21 mouse cellular contexts compared by ENCODE assay signal in genomic region chr16:34344895-34345876, GRCm38 (mm10).
DNase-seq lines count a peak whose midpoint lies in the region; ATAC-seq and TF ChIP-seq lines count a peak whose summit lies in the region.
"Had no signal": no experiment of that assay in that cellular context is flagged by ENCODE, and none has a peak within 500 bp of the region (broad histone marks: within the 10 kb centered on the region; RNA-seq: fewer than 3 reads in every experiment).

No protein-coding gene starts in this region.

- H3ac ChIP-seq in myocyte (ENCODE audit: control insufficient read depth, insufficient read length): no peak overlapping the region

- peak; percentile 32 for DNase-seq in heart, postnatal 4 days
- DNase-seq in heart, postnatal 14 days: no peak
- DNase-seq in left cerebral cortex, postnatal 4 days: peak; percentile 47
- no peak for DNase-seq in left cerebral cortex, postnatal 14 days (ENCODE audit: low spot score in 2 of 2)
- no peak for DNase-seq in intestine, embryonic 14.5 days (ENCODE audit: low spot score)
- no peak for DNase-seq in layer of hippocampus, adult 9-10 months (ENCODE audit: low spot score)
- DNase-seq in adrenal gland, postnatal 14 days: no peak
- DNase-seq: cerebellum, adult 8-10 months; gastrocnemius, postnatal 10 days; liver, embryonic 13.5 days; thymus, postnatal 36 days had no signal

- no peaks in the 10 kb centered on the region for H3K79me2 ChIP-seq in myocyte (ENCODE audit: control insufficient read depth, insufficient read depth)

- no peak overlapping the region for H3K9ac ChIP-seq in intestine, embryonic 14.5 days (ENCODE audit: low read length)
- H3K9ac ChIP-seq: forebrain, embryonic 12.5 days; hindbrain, embryonic 13.5 days; limb, embryonic 12.5 days; liver, embryonic 13.5 days; lung, embryonic 15.5 days; neural tube, embryonic 12.5 days had no signal

- H3K27ac ChIP-seq in intestine, embryonic 14.5 days (ENCODE audit: low read depth): no peak overlapping the region
- H3K27ac ChIP-seq: embryonic facial prominence, embryonic 10.5 days; forebrain, embryonic 12.5 days; hindbrain, embryonic 13.5 days; limb, embryonic 12.5 days; liver, embryonic 13.5 days; lung, embryonic 15.5 days; macrophage; midbrain, embryonic 10.5 days; neural tube, embryonic 12.5 days had no signal

- intact Hi-C loops in heart, postnatal 14 days (cut with DNase I): loop anchor here (2.0 to 5.0 kb wide), 4 partner anchors 122 to 356 kb away; partner anchors contain the start of gene Kalrn
- intact Hi-C loops in left cerebral cortex, postnatal 4 days (cut with DNase I): loop anchor here (5.0 to 10.0 kb wide), 3 partner anchors 180 to 350 kb away; partner anchors contain the start of genes Ccdc14 and Kalrn
- intact Hi-C loops in left cerebral cortex, postnatal 14 days (cut with DNase I): loop anchor here (5.0 kb wide), 1 partner anchor 227 kb away; the partner anchor contains the start of gene Kalrn

- 72% methylated on average over 8 of the region's 8 CpGs for WGBS in intestine, embryonic 14.5 days

- H3K9me3 ChIP-seq in intestine, embryonic 14.5 days (ENCODE audit: control insufficient read depth, low read length): no peaks in the 10 kb centered on the region
- H3K9me3 ChIP-seq: embryonic facial prominence, embryonic 10.5 days; forebrain, embryonic 12.5 days; hindbrain, embryonic 13.5 days; limb, embryonic 12.5 days; liver, embryonic 13.5 days; lung, embryonic 15.5 days; midbrain, embryonic 10.5 days; neural tube, embryonic 12.5 days had no signal

- no peak for TF ChIP-seq POLR2A in myocyte (IDR thresholded peaks at IDR 0.05; ENCODE audit: insufficient read length, low read depth)

- H3K4me1 ChIP-seq in intestine, embryonic 14.5 days (replicated peaks; ENCODE audit: control insufficient read depth, insufficient read depth, low read length): peaks cover 4% of the 10 kb centered on the region; the same call in 1 of the 2 replicates
- H3K4me1 ChIP-seq: liver, embryonic 13.5 days had no signal

- no peaks in the 10 kb centered on the region for H3K36me3 ChIP-seq in intestine, embryonic 14.5 days (ENCODE audit: control insufficient read depth, insufficient read depth, low read length)
- H3K36me3 ChIP-seq in myocyte (ENCODE audit: control insufficient read depth, insufficient read depth): no peaks in the 10 kb centered on the region
- H3K36me3 ChIP-seq: hindbrain, embryonic 13.5 days; liver, embryonic 13.5 days; lung, embryonic 15.5 days; midbrain, embryonic 10.5 days; neural tube, embryonic 12.5 days had no signal

- ATAC-seq in intestine, embryonic 14.5 days (replicated peaks; ENCODE audit: low FRiP score, low TSS enrichment, low read depth): 0 out of 2 replicates have a peak, but pooled peaks have one; percentile 19
- ATAC-seq: inflammation-experienced regulatory T-cells, adult 6 months had no signal

- no peak overlapping the region for H3K4me3 ChIP-seq in intestine, embryonic 14.5 days (ENCODE audit: low read depth, low read length)
- H3K4me3 ChIP-seq in myocyte: no peak overlapping the region
- H3K4me3 ChIP-seq: embryonic facial prominence, embryonic 10.5 days; forebrain, embryonic 12.5 days; hindbrain, embryonic 13.5 days; limb, embryonic 12.5 days; liver, embryonic 13.5 days; lung, embryonic 15.5 days; midbrain, embryonic 10.5 days; neural tube, embryonic 12.5 days had no signal

- no peak overlapping the region for H3K4me2 ChIP-seq in intestine, embryonic 14.5 days (ENCODE audit: low read length)
- no peak overlapping the region for H3K4me2 ChIP-seq in myocyte (ENCODE audit: low read depth)
- H3K4me2 ChIP-seq: forebrain, embryonic 12.5 days; hindbrain, embryonic 13.5 days; limb, embryonic 12.5 days; liver, embryonic 13.5 days; lung, embryonic 15.5 days; neural tube, embryonic 12.5 days had no signal

- H3K27me3 ChIP-seq in intestine, embryonic 14.5 days (replicated peaks; ENCODE audit: control insufficient read depth, insufficient read depth, low read length): no peaks in the 10 kb centered on the region
- no peaks in the 10 kb centered on the region for H3K27me3 ChIP-seq in myocyte (ENCODE audit: control insufficient read depth, insufficient read depth, insufficient read length)
- H3K27me3 ChIP-seq: forebrain, embryonic 12.5 days; hindbrain, embryonic 13.5 days; limb, embryonic 12.5 days; liver, embryonic 13.5 days; lung, embryonic 15.5 days; neural tube, embryonic 12.5 days had no signal

TF ChIP-seq in myocyte, 11 proteins besides CTCF, POLR2A, EP300 and RAD21:
- TF ChIP-seq MYOD1 (IDR thresholded peaks at IDR 0.05; ENCODE audit: control insufficient read depth in 1 of 3, insufficient read length in 2 of 3, low read depth in 2 of 3) (peak in 2 of 3 experiments; percentile 15 to 54), REST (IDR thresholded peaks at IDR 0.05; ENCODE audit: insufficient read depth, insufficient read length) (no peak), E2F4 (IDR thresholded peaks at IDR 0.05; ENCODE audit: insufficient read depth) (no peak), CEBPB (IDR thresholded peaks at IDR 0.05; ENCODE audit: insufficient read depth, poor library complexity, severe bottlenecking) (no peak), POLR2AphosphoS2 (IDR thresholded peaks at IDR 0.05; ENCODE audit: insufficient read length, low read depth) (no peak), USF1 (IDR thresholded peaks at IDR 0.05; ENCODE audit: low read depth) (no peak), SRF (IDR thresholded peaks at IDR 0.05; ENCODE audit: control insufficient read depth, insufficient read length, low read depth) (no peak), TCF3 (IDR thresholded peaks at IDR 0.05; ENCODE audit: insufficient read length, low read depth) (no peak), MYOG (IDR thresholded peaks at IDR 0.05; ENCODE audit: control insufficient read depth in 1 of 3, insufficient read depth in 1 of 3, insufficient read length in 2 of 3, low read depth in 2 of 3) (peak in 2 of 3 experiments; percentile 16 to 49)

Comparison
In these comparisons a context has a peak if more than half of its experiments do, and no peak if none do; other contexts are left out.
1. DNase-seq: peak in heart, postnatal 4 days (single experiment) and left cerebral cortex, postnatal 4 days (single experiment); none in heart, postnatal 14 days (0 of 2), left cerebral cortex, postnatal 14 days (0 of 2), intestine, embryonic 14.5 days (single experiment), layer of hippocampus, adult 9-10 months (single experiment) and adrenal gland, postnatal 14 days (single experiment).